ENCODE assay signal across 16 mouse cellular contexts in genomic region chr8:45760622-45761021, GRCm38 (mm10).
DNase-seq lines count a peak whose midpoint lies in the region; ATAC-seq and TF ChIP-seq lines count a peak whose summit lies in the region.
"Had no signal": no experiment of that assay in that cellular context is flagged by ENCODE, and none has a peak within 500 bp of the region (broad histone marks: within the 10 kb centered on the region; RNA-seq: fewer than 3 reads in every experiment).

No protein-coding gene starts in this region.

- no peak overlapping the region for H3K4me3 ChIP-seq in intestine, embryonic 16.5 days (ENCODE audit: low read length)
- no peak overlapping the region for H3K4me3 ChIP-seq in intestine, embryonic 15.5 days (replicated peaks)
- no peak overlapping the region for H3K4me3 ChIP-seq in stomach, embryonic 14.5 days (ENCODE audit: low read depth, low read length)
- no peak overlapping the region for H3K4me3 ChIP-seq in stomach, postnatal 0 days (ENCODE audit: low read depth, low read length)
- no peak overlapping the region for H3K4me3 ChIP-seq in stomach, embryonic 15.5 days (replicated peaks)
- H3K4me3 ChIP-seq: forebrain, embryonic 15.5 days; heart, adult 2 months; heart, embryonic 12.5 days; hindbrain, embryonic 15.5 days had no signal

- H3K36me3 ChIP-seq in intestine, embryonic 16.5 days (ENCODE audit: control insufficient read depth, insufficient read depth, low read length): 0 out of 2 replicates have a peak, but pooled peaks cover 5% of the 10 kb centered on the region
- no peaks in the 10 kb centered on the region for H3K36me3 ChIP-seq in intestine, embryonic 15.5 days
- no peaks in the 10 kb centered on the region for H3K36me3 ChIP-seq in stomach, embryonic 14.5 days (ENCODE audit: control insufficient read depth, insufficient read depth, low read length)
- no peaks in the 10 kb centered on the region for H3K36me3 ChIP-seq in stomach, postnatal 0 days (ENCODE audit: control insufficient read depth, insufficient read depth, low read length)
- 0 out of 2 replicates have a peak, but pooled peaks cover 2% of the 10 kb centered on the region for H3K36me3 ChIP-seq in stomach, embryonic 15.5 days

- H3K4me1 ChIP-seq in intestine, embryonic 16.5 days (ENCODE audit: control insufficient read depth, insufficient read depth, low read length): peaks cover 8% of the 10 kb centered on the region
- peaks cover 6% of the 10 kb centered on the region; the same call in 1 of the 2 replicates for H3K4me1 ChIP-seq in intestine, embryonic 15.5 days (replicated peaks)
- H3K4me1 ChIP-seq in stomach, embryonic 14.5 days (ENCODE audit: control insufficient read depth, insufficient read depth, low read length): peaks cover 19% of the 10 kb centered on the region
- H3K4me1 ChIP-seq in stomach, postnatal 0 days (replicated peaks; ENCODE audit: control insufficient read depth, insufficient read depth): no peaks in the 10 kb centered on the region
- H3K4me1 ChIP-seq in stomach, embryonic 15.5 days: peaks cover 8% of the 10 kb centered on the region; the same call in 1 of the 2 replicates

- H3K27me3 ChIP-seq in intestine, embryonic 16.5 days (replicated peaks; ENCODE audit: control insufficient read depth, insufficient read depth, low read length): no peaks in the 10 kb centered on the region
- no peaks in the 10 kb centered on the region for H3K27me3 ChIP-seq in intestine, embryonic 15.5 days (replicated peaks)
- H3K27me3 ChIP-seq in stomach, embryonic 14.5 days (ENCODE audit: control insufficient read depth, insufficient read depth, low read length): no peaks in the 10 kb centered on the region
- no peaks in the 10 kb centered on the region for H3K27me3 ChIP-seq in stomach, postnatal 0 days (ENCODE audit: control insufficient read depth, insufficient read depth, low read length)
- no peaks in the 10 kb centered on the region for H3K27me3 ChIP-seq in stomach, embryonic 15.5 days (replicated peaks)
- H3K27me3 ChIP-seq: forebrain, embryonic 15.5 days; heart, embryonic 12.5 days; hindbrain, embryonic 15.5 days had no signal

- H3K4me2 ChIP-seq in intestine, embryonic 16.5 days (ENCODE audit: low read depth, low read length): no peak overlapping the region
- H3K4me2 ChIP-seq in intestine, embryonic 15.5 days (replicated peaks): no peak overlapping the region
- H3K4me2 ChIP-seq in stomach, embryonic 14.5 days (replicated peaks; ENCODE audit: low read depth, low read length): no peak overlapping the region
- no peak overlapping the region for H3K4me2 ChIP-seq in stomach, postnatal 0 days (replicated peaks; ENCODE audit: low read depth)
- H3K4me2 ChIP-seq in stomach, embryonic 15.5 days: no peak overlapping the region
- H3K4me2 ChIP-seq: forebrain, embryonic 15.5 days; heart, embryonic 12.5 days; hindbrain, embryonic 15.5 days had no signal

- no peak for TF ChIP-seq EP300 in stomach, postnatal 0 days (optimal IDR thresholded peaks at IDR 0.05)

- no peak overlapping the region for H3K9ac ChIP-seq in intestine, embryonic 16.5 days (ENCODE audit: low read depth, low read length)
- H3K9ac ChIP-seq in intestine, embryonic 15.5 days: no peak overlapping the region
- no peak overlapping the region for H3K9ac ChIP-seq in stomach, embryonic 14.5 days (replicated peaks; ENCODE audit: low read depth, low read length)
- no peak overlapping the region for H3K9ac ChIP-seq in stomach, postnatal 0 days (ENCODE audit: low read length)
- no peak overlapping the region for H3K9ac ChIP-seq in stomach, embryonic 15.5 days
- H3K9ac ChIP-seq: forebrain, embryonic 15.5 days; heart, embryonic 12.5 days; hindbrain, embryonic 15.5 days had no signal

- no peak for TF ChIP-seq CTCF in stomach, postnatal 0 days (IDR thresholded peaks at IDR 0.05; ENCODE audit: low read depth)

- DNase-seq in stomach, postnatal 0 days (ENCODE audit: low spot score): no peak
- DNase-seq in spleen, postnatal 14 days (ENCODE audit: low spot score in 2 of 2): no peak
- DNase-seq: adrenal gland, adult 2 months; adrenal gland, postnatal 25 days; cerebellum, adult 18-20 months; cerebellum, postnatal 10 days; gastrocnemius, postnatal 10 days; heart, adult 2 months; heart, postnatal 36 days had no signal

- no peak for ATAC-seq in intestine, embryonic 16.5 days
- no peak for ATAC-seq in intestine, embryonic 15.5 days
- ATAC-seq in stomach, embryonic 14.5 days (ENCODE audit: insufficient number of reproducible peaks, insufficient read depth, low FRiP score, low read depth): no peak
- ATAC-seq in stomach, postnatal 0 days (ENCODE audit: low FRiP score, low TSS enrichment): no peak
- no peak for ATAC-seq in stomach, embryonic 15.5 days (ENCODE audit: insufficient read depth, low FRiP score, low read depth)
- ATAC-seq: forebrain, embryonic 15.5 days had no signal

- no peaks in the 10 kb centered on the region for H3K9me3 ChIP-seq in intestine, embryonic 16.5 days (ENCODE audit: control insufficient read depth, low read length)
- no peaks in the 10 kb centered on the region for H3K9me3 ChIP-seq in intestine, embryonic 15.5 days
- no peaks in the 10 kb centered on the region for H3K9me3 ChIP-seq in stomach, embryonic 14.5 days (ENCODE audit: control insufficient read depth, low read depth, low read length)
- no peaks in the 10 kb centered on the region for H3K9me3 ChIP-seq in stomach, postnatal 0 days (ENCODE audit: control insufficient read depth, low read length)
- no peaks in the 10 kb centered on the region for H3K9me3 ChIP-seq in stomach, embryonic 15.5 days
- H3K9me3 ChIP-seq: forebrain, embryonic 15.5 days; heart, embryonic 12.5 days; hindbrain, embryonic 15.5 days had no signal

- WGBS in intestine, embryonic 16.5 days: 76% methylated on average over 9 of the region's 9 CpGs
- WGBS in intestine, embryonic 15.5 days: 68% methylated on average over 9 of the region's 9 CpGs
- WGBS in stomach, embryonic 14.5 days: 65% methylated on average over 9 of the region's 9 CpGs
- 58% methylated on average over 9 of the region's 9 CpGs for WGBS in stomach, postnatal 0 days
- WGBS in stomach, embryonic 15.5 days: 64% methylated on average over 9 of the region's 9 CpGs

- peak overlapping the region; percentile 18; the same call in 1 of the 2 replicates for H3K27ac ChIP-seq in intestine, embryonic 16.5 days (ENCODE audit: low read length)
- H3K27ac ChIP-seq in intestine, embryonic 15.5 days: no peak overlapping the region
- H3K27ac ChIP-seq in stomach, embryonic 14.5 days (ENCODE audit: low read length): peak overlapping the region; percentile 58; the same call in 1 of the 2 replicates
- H3K27ac ChIP-seq in stomach, postnatal 0 days (replicated peaks): no peak overlapping the region; the same call in 1 of the 2 replicates
- H3K27ac ChIP-seq in stomach, embryonic 15.5 days: peak overlapping the region; percentile 35; the same call in 1 of the 2 replicates
- H3K27ac ChIP-seq: heart, adult 2 months; hindbrain, embryonic 15.5 days had no signal

Comparison
In these comparisons a context has a peak if more than half of its experiments do, and no peak if none do; other contexts are left out.
1. H3K27ac ChIP-seq: peak in intestine, embryonic 16.5 days (single experiment), stomach, embryonic 14.5 days (single experiment) and stomach, embryonic 15.5 days (single experiment); none in intestine, embryonic 15.5 days (single experiment) and stomach, postnatal 0 days (single experiment).